Mouse (Mus musculus): Measurements from ENCODE around the gene Stip1. TPM values are rescaled to one million over a fixed set of nuclear protein-coding genes. Genes with fewer than 3 reads are reported as not detected.
A peak's percentile ranks its signal among the peaks of the same experiment; 100 is the strongest.

The Stip1 gene
- polyA plus RNA-seq, 1 experiment from 2014 or later: 315 TPM

- WGBS: 85% methylated on average over 13 of the region's 13 CpGs
- Histone ChIP-seq H3K9ac (replicated peaks) (peak overlapping the region; percentile 68), H3K4me2 (replicated peaks) (peak overlapping the region; percentile 74), H3K4me3 (peak overlapping the region; percentile 74), H3K9me3 (no peaks in the 10 kb centered on the region), H3K36me3 (peaks cover 28% of the 10 kb centered on the region), H3K27me3 (0 out of 2 replicates have a peak, but pooled peaks cover 2% of the 10 kb centered on the region), H3K27ac (replicated peaks) (peak overlapping the region; percentile 95), H3K4me1 (peaks cover 51% of the 10 kb centered on the region)
- ATAC-seq (ENCODE audit: low FRiP score, low read depth): no peak
Observed at GRCm38 (mm10) chr19:6977759-6978638, 61.8 kb downstream of the Stip1 start.

- under 1% methylated on average over 16 of the region's 16 CpGs for WGBS
- H3K27me3 ChIP-seq: peaks cover 23% of the 10 kb centered on the region
- H3K4me1 ChIP-seq: peaks cover 47% of the 10 kb centered on the region
- H3K4me3 ChIP-seq: peak within 1 kb of the TSS; percentile 78
- no peak for ATAC-seq (ENCODE audit: low FRiP score, low read depth)
- peak within 1 kb of the TSS; percentile 94 for H3K4me2 ChIP-seq (replicated peaks)
- H3K9me3 ChIP-seq: no peaks in the 10 kb centered on the region
- peak within 1 kb of the TSS; percentile 92 for H3K9ac ChIP-seq (replicated peaks)
- peaks cover 19% of the 10 kb centered on the region for H3K36me3 ChIP-seq
- peak within 1 kb of the TSS; percentile 95 for H3K27ac ChIP-seq (replicated peaks)
Observed at GRCm38 (mm10) chr19:6975537-6976521, 63.9 kb downstream of the Stip1 start, which contains the start of gene Plcb3. Gene Plcb3 (minus strand): TSS chr19:6976470.

GRCm38 (mm10) chr19:6974211-6975205, 65.3 kb downstream of the Stip1 start, which contains the start of gene Ppp1r14b:
Gene Ppp1r14b (plus strand): TSS chr19:6974968.
- no peaks in the 10 kb centered on the region for H3K9me3 ChIP-seq
- H3K4me2 ChIP-seq (replicated peaks): peak within 1 kb of the TSS; percentile 94
- H3K4me1 ChIP-seq: peaks cover 58% of the 10 kb centered on the region
- H3K27ac ChIP-seq (replicated peaks): peak within 1 kb of the TSS; percentile 95
- WGBS: under 1% methylated on average over 76 of the region's 84 CpGs
- peaks cover 19% of the 10 kb centered on the region for H3K36me3 ChIP-seq
- peaks cover 37% of the 10 kb centered on the region for H3K27me3 ChIP-seq
- H3K9ac ChIP-seq (replicated peaks): peak within 1 kb of the TSS; percentile 92
- peak; percentile 69 for ATAC-seq (ENCODE audit: low FRiP score, low read depth)
- peak within 1 kb of the TSS; percentile 78 for H3K4me3 ChIP-seq

- WGBS: 36% methylated on average over 11 of the region's 12 CpGs
- H3K27ac ChIP-seq (replicated peaks): peak overlapping the region; percentile 95; the same call in 1 of the 2 replicates
Observed at GRCm38 (mm10) chr19:6973581-6974190, 66.1 kb downstream of the Stip1 start.

GRCm38 (mm10) chr19:6972247-6972917, 67.4 kb downstream of the Stip1 start:
- H3K4me1 ChIP-seq: peaks cover 43% of the 10 kb centered on the region
- H3K4me3 ChIP-seq: no peak overlapping the region
- WGBS: 81% methylated on average over 13 of the region's 13 CpGs
- no peak for ATAC-seq (ENCODE audit: low FRiP score, low read depth)
- no peaks in the 10 kb centered on the region for H3K9me3 ChIP-seq
- peaks cover 9% of the 10 kb centered on the region for H3K36me3 ChIP-seq
- no peak overlapping the region for H3K27ac ChIP-seq (replicated peaks)
- H3K27me3 ChIP-seq: peaks cover 57% of the 10 kb centered on the region
- H3K9ac ChIP-seq (replicated peaks): no peak overlapping the region
- no peak overlapping the region for H3K4me2 ChIP-seq (replicated peaks)

More at GRCm38 (mm10) chr19:6973581-6974190, 66.1 kb downstream of the Stip1 start:
- ATAC-seq (ENCODE audit: low FRiP score, low read depth): no peak
- H3K9me3 ChIP-seq: no peaks in the 10 kb centered on the region
- peaks cover 56% of the 10 kb centered on the region for H3K4me1 ChIP-seq
- H3K4me2 ChIP-seq (replicated peaks): peak overlapping the region; percentile 94
- peak overlapping the region; percentile 78 for H3K4me3 ChIP-seq
- peak overlapping the region; percentile 92 for H3K9ac ChIP-seq (replicated peaks)
- H3K36me3 ChIP-seq: peaks cover 19% of the 10 kb centered on the region
- H3K27me3 ChIP-seq: peaks cover 45% of the 10 kb centered on the region

DNA sequence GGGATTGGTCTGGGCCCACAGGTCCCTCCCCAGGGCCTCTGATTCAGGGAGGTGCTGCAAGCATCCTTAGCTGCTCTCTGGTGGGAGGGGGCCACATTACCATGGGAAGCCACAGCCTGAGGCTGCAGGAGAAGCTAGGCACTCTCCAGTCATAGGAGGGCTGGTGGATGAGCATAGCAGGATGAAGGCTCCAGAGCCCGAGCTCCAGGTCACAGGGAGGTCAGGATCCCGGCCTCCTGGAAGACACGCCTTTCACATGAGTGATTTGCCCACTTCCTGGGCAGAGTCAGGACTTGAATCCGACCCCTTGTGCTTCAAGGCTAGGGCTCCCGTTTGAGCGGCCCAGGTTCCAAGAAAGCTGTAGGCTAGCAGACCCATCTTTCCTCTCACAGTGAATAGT, 68.1 kb downstream of the Stip1 start:
- H3K4me3 ChIP-seq: no peak overlapping the region
- H3K4me2 ChIP-seq (replicated peaks): no peak overlapping the region
- H3K4me1 ChIP-seq: peaks cover 37% of the 10 kb centered on the region
- H3K27me3 ChIP-seq: peaks cover 57% of the 10 kb centered on the region
- no peak overlapping the region for H3K9ac ChIP-seq (replicated peaks)
- no peak for ATAC-seq (ENCODE audit: low FRiP score, low read depth)
- 51% methylated on average over 6 of the region's 6 CpGs for WGBS
- H3K36me3 ChIP-seq: 0 out of 2 replicates have a peak, but pooled peaks cover 3% of the 10 kb centered on the region
- no peaks in the 10 kb centered on the region for H3K9me3 ChIP-seq
- no peak overlapping the region for H3K27ac ChIP-seq (replicated peaks)

Other genes with a start within 250 kb of the Stip1 start
- gene Rps6ka4, start 199.3 kb downstream of the Stip1 start, polyA plus RNA-seq (2016; fragmentation: Nextera tagmentation; extraction: Ambion mirVana): 7.9 and 10.8 TPM in 2 replicates
- 0.69 and 1.1 TPM in 2 replicates for gene Ccdc88b, start 181.8 kb downstream of the Stip1 start, polyA plus RNA-seq (2016; fragmentation: Nextera tagmentation; extraction: Ambion mirVana)
- gene Trmt112, start 130.3 kb downstream of the Stip1 start, polyA plus RNA-seq (2016; fragmentation: Nextera tagmentation; extraction: Ambion mirVana): 129 and 139 TPM in 2 replicates
- gene Prdx5, start 129.9 kb downstream of the Stip1 start, polyA plus RNA-seq (2016; fragmentation: Nextera tagmentation; extraction: Ambion mirVana): 172 and 191 TPM in 2 replicates
- gene Esrra, start 118.2 kb downstream of the Stip1 start, polyA plus RNA-seq (2016; fragmentation: Nextera tagmentation; extraction: Ambion mirVana): 13.9 and 14.3 TPM in 2 replicates
- gene Catsperz, start 114.6 kb downstream of the Stip1 start, polyA plus RNA-seq (2016; fragmentation: Nextera tagmentation; extraction: Ambion mirVana): 0.68 and 0.97 TPM in 2 replicates
- gene Kcnk4, start 105.5 kb downstream of the Stip1 start, polyA plus RNA-seq (2016; fragmentation: Nextera tagmentation; extraction: Ambion mirVana): 0.19 and 0.52 TPM in 2 replicates
- 67.6 and 69.0 TPM in 2 replicates for gene Bad, start 98.1 kb downstream of the Stip1 start, polyA plus RNA-seq (2016; fragmentation: Nextera tagmentation; extraction: Ambion mirVana)
- gene Gpr137, start 97.5 kb downstream of the Stip1 start, polyA plus RNA-seq (2016; fragmentation: Nextera tagmentation; extraction: Ambion mirVana): 37.7 and 38.3 TPM in 2 replicates
- 265 and 314 TPM in 2 replicates for gene Ppp1r14b, start 65.0 kb downstream of the Stip1 start, polyA plus RNA-seq (2016; fragmentation: Nextera tagmentation; extraction: Ambion mirVana)
- 21.6 and 22.5 TPM in 2 replicates for gene Plcb3, start 63.5 kb downstream of the Stip1 start, polyA plus RNA-seq (2016; fragmentation: Nextera tagmentation; extraction: Ambion mirVana)
- gene Fkbp2, start 59.5 kb downstream of the Stip1 start, polyA plus RNA-seq (2016; fragmentation: Nextera tagmentation; extraction: Ambion mirVana): 80.3 and 83.9 TPM in 2 replicates
- 34.3 and 35.0 TPM in 2 replicates for gene Vegfb, start 52.3 kb downstream of the Stip1 start, polyA plus RNA-seq (2016; fragmentation: Nextera tagmentation; extraction: Ambion mirVana)
- 21.2 and 23.2 TPM in 2 replicates for gene Dnajc4, start 47.4 kb downstream of the Stip1 start, polyA plus RNA-seq (2016; fragmentation: Nextera tagmentation; extraction: Ambion mirVana)
- gene Nudt22, start 43.9 kb downstream of the Stip1 start, polyA plus RNA-seq (2016; fragmentation: Nextera tagmentation; extraction: Ambion mirVana): 18.7 and 19.0 TPM in 2 replicates
- 12.4 and 12.6 TPM in 2 replicates for gene Trpt1, start 43.8 kb downstream of the Stip1 start, polyA plus RNA-seq (2016; fragmentation: Nextera tagmentation; extraction: Ambion mirVana)
- 6.5 and 8.2 TPM in 2 replicates for gene Fermt3, start 20.5 kb downstream of the Stip1 start, polyA plus RNA-seq (2016; fragmentation: Nextera tagmentation; extraction: Ambion mirVana)
- 3.0 and 3.3 TPM in 2 replicates for gene Macrod1, start 16.8 kb upstream of the Stip1 start, polyA plus RNA-seq (2016; fragmentation: Nextera tagmentation; extraction: Ambion mirVana)
- 8.0 and 8.2 TPM in 2 replicates for gene Flrt1, start 65.8 kb upstream of the Stip1 start, polyA plus RNA-seq (2016; fragmentation: Nextera tagmentation; extraction: Ambion mirVana)
- 230 and 248 TPM in 2 replicates for gene Otub1, start 166.3 kb upstream of the Stip1 start, polyA plus RNA-seq (2016; fragmentation: Nextera tagmentation; extraction: Ambion mirVana)
- 763 and 786 TPM in 2 replicates for gene Cox8a, start 177.6 kb upstream of the Stip1 start, polyA plus RNA-seq (2016; fragmentation: Nextera tagmentation; extraction: Ambion mirVana)
- 88.4 and 91.0 TPM in 2 replicates for gene Naa40, start 201.2 kb upstream of the Stip1 start, polyA plus RNA-seq (2016; fragmentation: Nextera tagmentation; extraction: Ambion mirVana)
- 93.7 and 96.3 TPM in 2 replicates for gene Rcor2, start 227.4 kb upstream of the Stip1 start, polyA plus RNA-seq (2016; fragmentation: Nextera tagmentation; extraction: Ambion mirVana)